Mouse (Mus musculus) testis, postnatal 10 days (tissue): Measurements from ENCODE around the gene Gm29776.

Source experiments
- DNase-seq: peaks from one replicate; pipeline ENCODE4 v3.0.0; 2021; ENCODE audit warnings: low spot score

Gene Gm29776

GRCm38 (mm10) chr14:54709054-54709453 is 10.4 kb upstream of the Gm29776 start:
- DNase-seq: no peak

- peak; percentile 57 for DNase-seq
These were observed 8.1 kb upstream of the Gm29776 start for GRCm38 (mm10) chr14:54706589-54707320.

GRCm38 (mm10) chr14:54705844-54706243 is 7.2 kb upstream of the Gm29776 start:
- no peak for DNase-seq

GRCm38 (mm10) chr14:54703207-54703606 is 4.6 kb upstream of the Gm29776 start:
- DNase-seq: no peak

GRCm38 (mm10) chr14:54701298-54701697 is 2.7 kb upstream of the Gm29776 start:
- peak; percentile 93 for DNase-seq

GRCm38 (mm10) chr14:54699586-54699985 is 953 bp upstream of the Gm29776 start:
- no peak for DNase-seq

- DNase-seq: no peak
These were observed 1.9 kb downstream of the Gm29776 start for GRCm38 (mm10) chr14:54696752-54697151.

GRCm38 (mm10) chr14:54695042-54695441 is 3.6 kb downstream of the Gm29776 start:
- DNase-seq: no peak

- DNase-seq: no peak
These were observed 11.4 kb downstream of the Gm29776 start for GRCm38 (mm10) chr14:54687251-54687650.

GRCm38 (mm10) chr14:54686522-54687143 is 12.0 kb downstream of the Gm29776 start, which contains the start of gene Acin1:
Acin1 (minus strand) TSS chr14:54686931.
- peak; percentile 100 for DNase-seq

- DNase-seq: no peak
These were observed 12.5 kb downstream of the Gm29776 start, which contains the start of gene 1700123O20Rik for GRCm38 (mm10) chr14:54686063-54686521. 1700123O20Rik (plus strand) TSS chr14:54686216.

- no peak for DNase-seq
These were observed 13.2 kb downstream of the Gm29776 start for GRCm38 (mm10) chr14:54685471-54685870.

GRCm38 (mm10) chr14:54682396-54682795 is 16.2 kb downstream of the Gm29776 start:
- DNase-seq: no peak

GRCm38 (mm10) chr14:54678657-54679304 is 19.9 kb downstream of the Gm29776 start:
- no peak for DNase-seq

- no peak for DNase-seq
These were observed 22.3 kb downstream of the Gm29776 start for GRCm38 (mm10) chr14:54676290-54676689.

- DNase-seq: no peak
These were observed 24.3 kb downstream of the Gm29776 start for GRCm38 (mm10) chr14:54674317-54674716.

GRCm38 (mm10) chr14:54669381-54669780 is 29.3 kb downstream of the Gm29776 start:
- DNase-seq: peak; percentile 68

- DNase-seq: no peak
These were observed 34.0 kb downstream of the Gm29776 start for GRCm38 (mm10) chr14:54664477-54665222.

- no peak for DNase-seq
These were observed 38.6 kb downstream of the Gm29776 start for GRCm38 (mm10) chr14:54660009-54660408.

GRCm38 (mm10) chr14:54653496-54653895 is 45.1 kb downstream of the Gm29776 start:
- DNase-seq: peak; percentile 84

- DNase-seq: no peak
These were observed 45.8 kb downstream of the Gm29776 start for GRCm38 (mm10) chr14:54652787-54653186.

- no peak for DNase-seq
These were observed 47.1 kb downstream of the Gm29776 start for GRCm38 (mm10) chr14:54651556-54651955.
